ENCODE assay signal across 13 mouse cellular contexts in genomic region chr9:61596410-61597108, GRCm38 (mm10).
DNase-seq lines count a peak whose midpoint lies in the region; ATAC-seq and TF ChIP-seq lines count a peak whose summit lies in the region.
"Had no signal": no experiment of that assay in that cellular context is flagged by ENCODE, and none has a peak within 500 bp of the region (broad histone marks: within the 10 kb centered on the region; RNA-seq: fewer than 3 reads in every experiment).

No protein-coding gene starts in this region.

- peak; percentile 90 for DNase-seq in heart, adult 11 months
- DNase-seq in heart, postnatal 10 days = no peak
- no peak for DNase-seq in midbrain, embryonic 10.5 days (ENCODE audit: low spot score)
- no peak for DNase-seq in midbrain, postnatal 0 days (ENCODE audit: low spot score)
- DNase-seq in lung, adult 18-20 months = peak; percentile 20 to 56
- DNase-seq in thymus, postnatal 14 days = no peak
- no peak for DNase-seq in cerebellum, adult 2 months
- DNase-seq: cerebellum, adult 11 months; left cerebral cortex, postnatal 4 days had no signal

- H3K4me1 ChIP-seq in midbrain, embryonic 10.5 days = peaks cover 31% of the 10 kb centered on the region
- peaks cover 5% of the 10 kb centered on the region; the same call in 1 of the 2 replicates for H3K4me1 ChIP-seq in midbrain, postnatal 0 days (ENCODE audit: insufficient read depth, low read length)
- peaks cover 11% of the 10 kb centered on the region for H3K4me1 ChIP-seq in stomach, embryonic 16.5 days (ENCODE audit: control insufficient read depth, insufficient read depth, low read length)
- peaks cover 6% of the 10 kb centered on the region; the same call in 1 of the 2 replicates for H3K4me1 ChIP-seq in cerebellum, adult 2 months (ENCODE audit: control insufficient read depth, insufficient read depth, low read length)

- intact Hi-C loops in heart, postnatal 10 days (cut with DNase I) = no loop called here

- H3K4me2 ChIP-seq in midbrain, postnatal 0 days (ENCODE audit: low read depth, low read length, poor library complexity, severe bottlenecking) = no peak overlapping the region
- no peak overlapping the region; the same call in 1 of the 2 replicates for H3K4me2 ChIP-seq in stomach, embryonic 16.5 days (ENCODE audit: low read depth, low read length)
- H3K4me2 ChIP-seq: stomach, embryonic 15.5 days had no signal

- TF ChIP-seq CTCF in midbrain, postnatal 0 days (IDR thresholded peaks at IDR 0.05) = no peak
- no peak for TF ChIP-seq CTCF in cerebellum, adult 2 months (IDR thresholded peaks at IDR 0.05; ENCODE audit: borderline replicate concordance, insufficient read depth, low read depth, low read length)

- no peaks in the 10 kb centered on the region for H3K9me3 ChIP-seq in midbrain, embryonic 10.5 days (replicated peaks)
- H3K9me3 ChIP-seq in midbrain, postnatal 0 days (ENCODE audit: low read length) = no peaks in the 10 kb centered on the region
- H3K9me3 ChIP-seq in stomach, embryonic 16.5 days (replicated peaks; ENCODE audit: control insufficient read depth, low read length) = no peaks in the 10 kb centered on the region
- H3K9me3 ChIP-seq: stomach, embryonic 15.5 days had no signal

- ATAC-seq in midbrain, postnatal 0 days (ENCODE audit: low FRiP score) = no peak
- ATAC-seq in stomach, embryonic 16.5 days (ENCODE audit: insufficient read depth, low FRiP score) = peak; percentile 52; the same call in 1 of the 2 replicates
- ATAC-seq: hindbrain, embryonic 16.5 days had no signal

- H3K27ac ChIP-seq in midbrain, embryonic 10.5 days (replicated peaks) = peak overlapping the region; percentile 62
- no peak overlapping the region for H3K27ac ChIP-seq in midbrain, postnatal 0 days (ENCODE audit: low read depth, low read length)
- 0 out of 2 replicates have a peak overlapping the region, but pooled peaks have one; percentile 30 for H3K27ac ChIP-seq in stomach, embryonic 16.5 days (ENCODE audit: low read length)
- no peak overlapping the region for H3K27ac ChIP-seq in cerebellum, adult 2 months (ENCODE audit: insufficient read depth, low read length)
- H3K27ac ChIP-seq: macrophage; stomach, embryonic 15.5 days had no signal

- H3K27me3 ChIP-seq in midbrain, embryonic 10.5 days (ENCODE audit: low read depth, poor library complexity, severe bottlenecking) = peaks cover 17% of the 10 kb centered on the region; the same call in 1 of the 2 replicates
- no peaks in the 10 kb centered on the region for H3K27me3 ChIP-seq in midbrain, postnatal 0 days (ENCODE audit: insufficient read depth, low read length)
- no peaks in the 10 kb centered on the region for H3K27me3 ChIP-seq in stomach, embryonic 16.5 days (ENCODE audit: control insufficient read depth, insufficient read depth, low read length)
- H3K27me3 ChIP-seq in cerebellum, adult 2 months (ENCODE audit: control insufficient read depth, insufficient read depth, low read length) = no peaks in the 10 kb centered on the region
- H3K27me3 ChIP-seq: stomach, embryonic 15.5 days had no signal

- H3K4me3 ChIP-seq in midbrain, embryonic 10.5 days = no peak overlapping the region
- no peak overlapping the region for H3K4me3 ChIP-seq in midbrain, postnatal 0 days (ENCODE audit: low read depth, low read length)
- H3K4me3 ChIP-seq in stomach, embryonic 16.5 days (replicated peaks; ENCODE audit: low read length) = no peak overlapping the region
- no peak overlapping the region for H3K4me3 ChIP-seq in cerebellum, adult 2 months (replicated peaks; ENCODE audit: insufficient read depth, low read depth, low read length)
- H3K4me3 ChIP-seq: stomach, embryonic 15.5 days had no signal

- H3K9ac ChIP-seq in midbrain, postnatal 0 days (replicated peaks; ENCODE audit: low read length, poor library complexity, severe bottlenecking) = no peak overlapping the region
- no peak overlapping the region for H3K9ac ChIP-seq in stomach, embryonic 16.5 days (ENCODE audit: low read length)
- H3K9ac ChIP-seq: stomach, embryonic 15.5 days had no signal

- 62% methylated on average over 17 of the region's 17 CpGs for WGBS in midbrain, embryonic 10.5 days
- 47% methylated on average over 17 of the region's 17 CpGs for WGBS in midbrain, postnatal 0 days
- WGBS in stomach, embryonic 16.5 days = 26% methylated on average over 17 of the region's 17 CpGs
- WGBS in cerebellum, adult 2 months = 79% methylated on average over 17 of the region's 17 CpGs

- TF ChIP-seq POLR2A in cerebellum, adult 2 months (IDR thresholded peaks at IDR 0.05; ENCODE audit: borderline replicate concordance, insufficient read depth, low read length) = no peak

- H3K36me3 ChIP-seq in midbrain, embryonic 10.5 days = no peaks in the 10 kb centered on the region
- no peaks in the 10 kb centered on the region for H3K36me3 ChIP-seq in midbrain, postnatal 0 days (ENCODE audit: insufficient read depth, low read length)
- no peaks in the 10 kb centered on the region for H3K36me3 ChIP-seq in stomach, embryonic 16.5 days (ENCODE audit: control insufficient read depth, insufficient read depth, low read length)
- H3K36me3 ChIP-seq: stomach, embryonic 15.5 days had no signal

Comparison
In these comparisons a context has a peak if more than half of its experiments do, and no peak if none do; other contexts are left out.
1. DNase-seq: peak in heart, adult 11 months (single experiment) and lung, adult 18-20 months (2 of 2); none in heart, postnatal 10 days (0 of 2), midbrain, embryonic 10.5 days (single experiment), midbrain, postnatal 0 days (single experiment), thymus, postnatal 14 days (single experiment) and cerebellum, adult 2 months (0 of 2).
2. H3K27ac ChIP-seq: peak in midbrain, embryonic 10.5 days (single experiment) and stomach, embryonic 16.5 days (single experiment); none in midbrain, postnatal 0 days (single experiment) and cerebellum, adult 2 months (single experiment).